Mouse (Mus musculus) MEL (cell line): ENCODE measurements around the gene Med12l.

ENCODE experiments used
- CTCF ChIP-seq, 3 experiments: IDR thresholded peaks in 2 of 3; conservative IDR thresholded peaks in 1 of 3; 2 replicates each; pipeline ENCODE4 v1.5.1; 2011 to 2012; ENCODE audit warnings: low read length in 3 of 3, low read depth in 2 of 3, mild to moderate bottlenecking in 2 of 3, improper control_type of control experiment in 1 of 3, inconsistent platforms in 1 of 3, mixed read lengths in 1 of 3, moderate library complexity in 1 of 3; ENCODE audit not compliant: control insufficient read depth in 1 of 3, insufficient read depth in 1 of 3, poor library complexity in 1 of 3, severe bottlenecking in 1 of 3
- EP300 ChIP-seq, 2 experiments: IDR thresholded peaks; 2 replicates each; pipeline ENCODE4 v1.6.1; 2011; ENCODE audit warnings: improper control_type of control experiment in 2 of 2, low read length in 2 of 2, low read depth in 1 of 2, mild to moderate bottlenecking in 1 of 2
- JUND ChIP-seq: IDR thresholded peaks from 2 replicates; pipeline ENCODE4 v1.6.1; 2011; ENCODE audit warnings: low read depth, mild to moderate bottlenecking, improper control_type of control experiment, low read length
- POLR2A ChIP-seq, 2 experiments: IDR thresholded peaks; 2 replicates each; pipeline ENCODE4 v1.6.1; 2011 to 2012; ENCODE audit warnings: low read length in 2 of 2, mild to moderate bottlenecking in 2 of 2, control low read depth in 1 of 2, improper control_type of control experiment in 1 of 2, low read depth in 1 of 2, moderate library complexity in 1 of 2; ENCODE audit not compliant: control insufficient read depth in 1 of 2, insufficient read depth in 1 of 2, poor library complexity in 1 of 2
- ZNF384 ChIP-seq: IDR thresholded peaks from 2 replicates; pipeline ENCODE4 v1.6.1; 2012; ENCODE audit warnings: low read depth, mild to moderate bottlenecking, inconsistent platforms, low read length, improper control_type of control experiment

- TF ChIP-seq EP300 (IDR thresholded peaks at IDR 0.05; ENCODE audit: low read depth in 1 of 2, low read length in 2 of 2) = no peak
- no peak for TF ChIP-seq JUND
- no peak for TF ChIP-seq POLR2A (IDR thresholded peaks at IDR 0.05; ENCODE audit: control insufficient read depth in 1 of 2, insufficient read depth in 1 of 2, low read depth in 1 of 2, low read length in 2 of 2, poor library complexity in 1 of 2)
- TF ChIP-seq ZNF384 = no peak
- TF ChIP-seq CTCF (IDR thresholded peaks at IDR 0.05 in 2 of 3, conservative IDR thresholded peaks at IDR 0.05 in 1 of 3; ENCODE audit: control insufficient read depth in 1 of 3, insufficient read depth in 1 of 3, low read depth in 2 of 3, low read length in 3 of 3, poor library complexity in 1 of 3, severe bottlenecking in 1 of 3) = no peak
Measured at GRCm38 (mm10) chr3:59304944-59305343, 299.3 kb downstream of the Med12l start.
